Mouse (Mus musculus) embryonic facial prominence, embryonic 14.5 days (tissue): ENCODE data around the gene Trpc6. TPM values are rescaled to one million over a fixed set of nuclear protein-coding genes. Genes with fewer than 3 reads are reported as not detected.

Source experiments
- ATAC-seq: fragments of 200-750 bp; cut with Nextera tagmentation; 2 replicates; pipeline ENCODE4 v1.8.0; 2017; ENCODE audit warnings: low read depth, moderate number of reproducible peaks, moderate TSS enrichment
- DNase-seq: peaks from one replicate; pipeline ENCODE4 v3.0.0-alpha.2; 2015; ENCODE audit warnings: low spot score
- H3K27ac ChIP-seq: fragments of 300-500 bp; sonication (generic); replicated peaks from 2 replicates; pipeline ENCODE4 v1.5.1; 2014; ENCODE audit warnings: low read depth, mild to moderate bottlenecking, low read length, moderate library complexity
- H3K27me3 ChIP-seq: fragments of 300-500 bp; sonication (generic); replicated peaks from 2 replicates; pipeline ENCODE4 v1.6.1; 2014; ENCODE audit warnings: low read length; ENCODE audit not compliant: control insufficient read depth, insufficient read depth
- H3K36me3 ChIP-seq: fragments of 300-500 bp; sonication (generic); 2 replicates; pipeline ENCODE4 v1.6.1; 2014; ENCODE audit warnings: low read length, mixed read lengths; ENCODE audit not compliant: control insufficient read depth, insufficient read depth
- H3K4me1 ChIP-seq: fragments of 300-500 bp; sonication (generic); 2 replicates; pipeline ENCODE4 v1.6.1; 2014; ENCODE audit warnings: antibody characterized with exemption, low read length; ENCODE audit not compliant: control insufficient read depth, insufficient read depth
- H3K4me2 ChIP-seq: fragments of 300-500 bp; sonication (generic); 2 replicates; pipeline ENCODE4 v1.6.1; 2014; ENCODE audit warnings: low read depth, mild to moderate bottlenecking, low read length, moderate library complexity, mixed read lengths
- H3K4me3 ChIP-seq: fragments of 300-500 bp; sonication (generic); 2 replicates; pipeline ENCODE4 v1.5.1; 2014; ENCODE audit warnings: low read depth, mild to moderate bottlenecking, low read length
- H3K9ac ChIP-seq: fragments of 300-500 bp; sonication (generic); 2 replicates; pipeline ENCODE4 v1.6.1; 2014; ENCODE audit warnings: low read depth, mild to moderate bottlenecking, low read length, moderate library complexity, mixed read lengths
- H3K9me3 ChIP-seq: fragments of 300-500 bp; sonication (generic); 2 replicates; pipeline ENCODE4 v1.6.1; 2016; ENCODE audit warnings: low read length; ENCODE audit not compliant: control insufficient read depth
- WGBS: fragments of 180-500 bp; shearing (Covaris S2); extraction: QIAGEN DNeasy Blood & Tissue Kit; methylation state at CpG from one replicate; pipeline ENCODE4 v1.1.7; 2014; 5-methylcytosine and 5-hydroxymethylcytosine counted together
- polyA plus RNA-seq: library from polyadenylated mRNA; unstranded; fragments of >200 nt; fragmentation: Nextera tagmentation; extraction: Ambion mirVana; gene quantifications from 2 replicates; pipeline ENCODE4 v1.2.1, GENCODE M21; 2014

Trpc6 gene
- polyA plus RNA-seq, 1 experiment from 2014 or later, result 0.89 TPM

DNA sequence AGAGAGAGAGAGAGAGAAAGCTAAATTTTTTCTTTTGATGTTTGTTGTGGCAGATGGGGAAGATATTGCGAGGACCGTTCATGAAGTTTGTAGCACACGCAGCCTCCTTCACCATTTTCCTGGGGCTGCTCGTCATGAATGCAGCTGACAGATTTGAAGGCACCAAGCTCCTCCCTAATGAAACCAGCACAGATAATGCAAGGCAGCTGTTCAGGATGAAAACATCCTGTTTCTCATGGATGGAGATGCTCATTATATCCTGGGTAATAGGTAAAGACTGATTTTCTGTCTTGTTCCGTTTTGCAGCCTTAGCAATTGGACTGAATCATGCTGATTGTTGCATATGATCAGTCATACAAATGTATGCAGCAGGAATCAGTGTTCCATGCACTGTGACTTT is 99.5 kb downstream of the Trpc6 start:
- ATAC-seq, result no peak
- H3K4me3 ChIP-seq, result no peak overlapping the region
- WGBS, result 52% methylated on average over 5 of the region's 5 CpGs

GRCm38 (mm10) chr9:8655347-8655746 is 111.4 kb downstream of the Trpc6 start:
- no peak for ATAC-seq
- H3K4me2 ChIP-seq, result no peak overlapping the region
- no peak overlapping the region for H3K9ac ChIP-seq
- H3K4me1 ChIP-seq, result no peaks in the 10 kb centered on the region
- H3K36me3 ChIP-seq, result no peaks in the 10 kb centered on the region
- H3K27me3 ChIP-seq, result no peaks in the 10 kb centered on the region
- no peak overlapping the region for H3K4me3 ChIP-seq
- DNase-seq, result no peak
- no peak overlapping the region for H3K27ac ChIP-seq
- no peaks in the 10 kb centered on the region for H3K9me3 ChIP-seq

More for the DNA sequence above, 99.5 kb downstream of the Trpc6 start:
- H3K27ac ChIP-seq, result no peak overlapping the region
- no peaks in the 10 kb centered on the region for H3K27me3 ChIP-seq
- H3K36me3 ChIP-seq, result no peaks in the 10 kb centered on the region
- H3K9me3 ChIP-seq, result no peaks in the 10 kb centered on the region
- DNase-seq, result peak; percentile 4
- no peaks in the 10 kb centered on the region for H3K4me1 ChIP-seq
- H3K4me2 ChIP-seq, result no peak overlapping the region
- H3K9ac ChIP-seq, result no peak overlapping the region

DNA sequence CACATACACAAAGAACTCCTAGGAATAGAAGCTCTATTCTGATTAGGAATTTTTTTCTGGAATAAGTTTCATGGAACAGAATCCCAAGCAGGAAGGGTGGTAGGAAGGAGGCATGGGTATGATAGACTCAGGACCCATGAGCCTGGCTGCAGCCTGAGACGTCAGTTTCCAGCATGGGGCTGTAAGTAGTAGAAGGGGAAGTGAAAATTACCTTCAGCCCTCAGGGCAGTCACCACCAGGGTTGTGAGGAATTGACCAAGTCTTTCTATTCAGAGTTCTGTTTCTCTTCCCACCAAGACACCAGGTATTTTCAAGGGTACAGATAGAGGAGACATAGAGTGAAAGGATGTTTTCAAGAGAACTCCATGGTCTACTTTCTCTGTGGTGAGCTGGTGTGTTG is 129.0 kb downstream of the Trpc6 start:
- Histone ChIP-seq H3K4me3 (no peak overlapping the region), H3K36me3 (no peaks in the 10 kb centered on the region), H3K27me3 (no peaks in the 10 kb centered on the region), H3K4me2 (no peak overlapping the region), H3K9me3 (no peaks in the 10 kb centered on the region), H3K9ac (no peak overlapping the region), H3K4me1 (no peaks in the 10 kb centered on the region), H3K27ac (no peak overlapping the region)
- WGBS, result 37% methylated on average over 1 of the region's 1 CpGs
- DNase-seq (no peak), ATAC-seq (no peak)

DNA sequence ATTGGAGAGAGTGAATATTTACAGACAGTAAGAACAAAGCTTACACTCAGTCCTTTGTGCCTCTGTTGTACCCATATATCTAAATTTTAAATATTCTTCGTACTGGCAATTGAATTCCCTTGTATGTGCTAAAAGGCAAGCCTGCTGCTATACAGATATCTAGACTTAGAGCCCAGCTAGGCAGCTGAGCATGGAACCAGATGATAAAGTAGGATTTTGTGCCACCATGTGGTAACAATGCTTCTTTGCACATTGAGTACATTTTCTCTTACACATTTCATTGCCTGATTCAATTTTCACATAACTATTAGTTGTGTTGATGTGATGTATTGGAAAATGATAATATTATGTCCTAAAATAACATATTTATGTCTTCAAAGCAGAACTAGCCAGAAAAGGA is 132.7 kb downstream of the Trpc6 start:
- no peaks in the 10 kb centered on the region for H3K9me3 ChIP-seq
- H3K9ac ChIP-seq, result no peak overlapping the region
- H3K4me2 ChIP-seq, result no peak overlapping the region
- H3K4me3 ChIP-seq, result no peak overlapping the region
- no peaks in the 10 kb centered on the region for H3K4me1 ChIP-seq
- no peaks in the 10 kb centered on the region for H3K36me3 ChIP-seq
- H3K27me3 ChIP-seq, result no peaks in the 10 kb centered on the region
- no peak overlapping the region for H3K27ac ChIP-seq
- 42% methylated on average over 1 of the region's 1 CpGs for WGBS
- DNase-seq (peak; percentile 55), ATAC-seq (no peak)

- no peak for ATAC-seq
Observed at GRCm38 (mm10) chr9:8693177-8693576, 149.2 kb downstream of the Trpc6 start.

DNA sequence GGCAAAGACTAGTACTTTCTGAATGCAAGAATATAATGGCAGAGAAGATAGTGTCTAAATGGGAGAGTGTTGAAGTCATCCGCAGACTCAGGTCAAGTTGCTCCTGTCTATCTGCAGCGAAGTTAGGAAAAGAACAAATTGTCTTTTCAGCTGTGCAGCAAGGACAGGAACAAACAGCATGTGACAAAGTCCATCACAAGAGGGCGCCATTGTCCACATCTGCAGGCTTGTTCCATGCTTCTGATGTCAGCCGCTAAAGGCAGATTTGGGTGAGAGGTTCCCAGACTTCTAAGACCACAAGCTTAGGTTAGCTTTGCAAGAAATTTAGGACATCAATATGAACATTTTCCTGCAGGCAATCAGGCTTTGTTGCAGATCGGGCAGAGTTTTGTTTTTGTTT is 156.7 kb downstream of the Trpc6 start:
- no peak overlapping the region for H3K27ac ChIP-seq
- 27% methylated on average over 5 of the region's 5 CpGs for WGBS

More at GRCm38 (mm10) chr9:8693177-8693576, 149.2 kb downstream of the Trpc6 start:
- 75% methylated on average over 2 of the region's 2 CpGs for WGBS
- Histone ChIP-seq H3K4me1 (no peaks in the 10 kb centered on the region), H3K4me3 (no peak overlapping the region), H3K27me3 (no peaks in the 10 kb centered on the region), H3K9me3 (no peaks in the 10 kb centered on the region), H3K36me3 (no peaks in the 10 kb centered on the region), H3K9ac (no peak overlapping the region), H3K4me2 (no peak overlapping the region), H3K27ac (no peak overlapping the region)
- no peak for DNase-seq

DNA sequence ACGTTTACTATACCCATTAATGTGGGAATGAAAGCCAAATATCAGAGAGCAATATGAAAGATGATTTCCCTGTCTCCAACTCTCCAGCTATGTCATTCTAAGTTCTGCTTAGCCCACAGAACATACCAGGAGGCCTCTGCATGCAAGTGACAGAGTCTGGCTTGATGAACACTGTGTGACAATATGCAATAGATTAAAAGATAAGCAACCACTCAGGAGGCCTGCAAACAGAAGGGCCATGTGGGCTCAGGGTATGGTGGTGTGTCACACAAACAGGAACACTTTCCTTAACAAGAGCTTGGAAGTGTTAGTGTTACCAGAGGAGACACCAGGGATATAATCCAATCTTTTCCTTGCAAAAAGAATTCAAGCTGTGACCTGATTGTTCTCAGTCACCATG is 159.6 kb downstream of the Trpc6 start:
- no peak overlapping the region for H3K4me3 ChIP-seq
- 50% methylated on average over 1 of the region's 1 CpGs for WGBS
- H3K9me3 ChIP-seq, result no peaks in the 10 kb centered on the region
- H3K4me1 ChIP-seq, result no peaks in the 10 kb centered on the region
- H3K36me3 ChIP-seq, result no peaks in the 10 kb centered on the region
- ATAC-seq (no peak), DNase-seq (no peak)
- H3K27me3 ChIP-seq, result no peaks in the 10 kb centered on the region
- H3K27ac ChIP-seq, result no peak overlapping the region
- no peak overlapping the region for H3K9ac ChIP-seq
- no peak overlapping the region for H3K4me2 ChIP-seq

More for the DNA sequence above, 156.7 kb downstream of the Trpc6 start:
- H3K36me3 ChIP-seq, result no peaks in the 10 kb centered on the region
- ATAC-seq (peak; percentile 55; the same call in 1 of the 2 replicates), DNase-seq (peak; percentile 83)
- no peak overlapping the region for H3K9ac ChIP-seq
- H3K9me3 ChIP-seq, result no peaks in the 10 kb centered on the region
- H3K4me2 ChIP-seq, result no peak overlapping the region
- no peaks in the 10 kb centered on the region for H3K27me3 ChIP-seq
- no peaks in the 10 kb centered on the region for H3K4me1 ChIP-seq
- no peak overlapping the region for H3K4me3 ChIP-seq

GRCm38 (mm10) chr9:8703956-8704355 is 160.0 kb downstream of the Trpc6 start:
- ATAC-seq (no peak), DNase-seq (no peak)
- Histone ChIP-seq H3K27ac (no peak overlapping the region), H3K4me1 (no peaks in the 10 kb centered on the region), H3K36me3 (no peaks in the 10 kb centered on the region), H3K9me3 (no peaks in the 10 kb centered on the region), H3K4me3 (no peak overlapping the region), H3K9ac (no peak overlapping the region), H3K4me2 (no peak overlapping the region), H3K27me3 (no peaks in the 10 kb centered on the region)
- 42% methylated on average over 5 of the region's 5 CpGs for WGBS

DNA sequence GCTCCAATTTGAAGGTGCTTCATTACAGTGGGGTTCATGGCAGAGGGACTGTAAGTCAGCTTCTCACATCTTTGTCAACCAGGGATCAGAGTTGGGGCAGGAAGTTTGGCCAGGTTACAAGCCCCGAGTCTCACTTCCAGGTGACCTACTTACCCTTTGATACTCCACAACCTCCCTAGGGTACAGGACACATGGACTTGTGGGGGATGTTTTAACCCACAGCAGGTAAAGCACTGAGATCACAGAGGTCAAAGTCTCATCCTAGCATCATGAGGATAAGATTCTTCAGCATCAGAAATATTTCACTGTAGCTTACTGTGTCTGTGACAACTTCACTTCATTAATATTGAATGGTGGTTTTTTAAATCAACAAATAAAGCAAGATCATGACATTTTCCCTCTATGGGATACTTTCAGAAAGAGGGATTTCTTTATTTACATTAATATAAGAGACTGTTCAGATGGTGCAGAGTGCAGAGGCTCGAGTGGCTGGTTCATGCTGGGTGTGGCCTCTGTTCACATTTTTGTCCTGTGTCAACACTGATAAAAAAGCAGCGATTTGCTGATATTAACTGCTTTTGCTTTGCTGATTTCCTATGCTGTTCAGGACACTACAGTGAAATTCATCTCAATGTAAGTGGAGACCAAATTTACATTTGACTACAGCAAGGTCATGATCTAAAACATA is 166.3 kb downstream of the Trpc6 start:
- no peak for ATAC-seq

More for the DNA sequence above, 166.3 kb downstream of the Trpc6 start:
- no peak overlapping the region for H3K4me2 ChIP-seq
- H3K27ac ChIP-seq, result no peak overlapping the region
- DNase-seq, result no peak
- H3K4me1 ChIP-seq, result no peaks in the 10 kb centered on the region
- H3K27me3 ChIP-seq, result no peaks in the 10 kb centered on the region
- WGBS, result 63% methylated on average over 3 of the region's 3 CpGs
- H3K36me3 ChIP-seq, result no peaks in the 10 kb centered on the region
- H3K9ac ChIP-seq, result no peak overlapping the region
- H3K9me3 ChIP-seq, result no peaks in the 10 kb centered on the region
- H3K4me3 ChIP-seq, result no peak overlapping the region
